Mouse (Mus musculus): ENCODE measurements at regions not wholly inside any gene's neighbourhood (a gene's known extent, or its start where the extent isn't known, plus 50 kb on each side); places are given as distances from the start of the nearest gene placed in this dataset.

- Histone ChIP-seq H3K4me3 (no peak overlapping the region), H3K9me3 (no peaks in the 10 kb centered on the region)
These were observed 53.3 kb upstream of the Creb5 start for GRCm38 (mm10) chr6:53233777-53234176.

GRCm38 (mm10) chr6:53232616-53233015 lies 54.5 kb upstream of the Creb5 start:
- Histone ChIP-seq H3K36me3 (replicated peaks) (no peaks in the 10 kb centered on the region), H3K27ac (replicated peaks) (no peak overlapping the region), H3K27me3 (replicated peaks; ENCODE audit: low read depth, poor library complexity, severe bottlenecking) (no peaks in the 10 kb centered on the region), H3K9me3 (no peaks in the 10 kb centered on the region), H3K4me1 (peaks cover 17% of the 10 kb centered on the region), H3K4me3 (no peak overlapping the region)
- DNase-seq (ENCODE audit: low spot score): no peak
- 77% methylated on average over 5 of the region's 5 CpGs for WGBS

More at GRCm38 (mm10) chr6:53233777-53234176, 53.3 kb upstream of the Creb5 start:
- 78% methylated on average over 4 of the region's 4 CpGs for WGBS
- no peaks in the 10 kb centered on the region for H3K36me3 ChIP-seq (replicated peaks)
- DNase-seq (ENCODE audit: low spot score): no peak
- no peaks in the 10 kb centered on the region for H3K27me3 ChIP-seq (replicated peaks; ENCODE audit: low read depth, poor library complexity, severe bottlenecking)
- peaks cover 14% of the 10 kb centered on the region for H3K4me1 ChIP-seq
- no peak overlapping the region for H3K27ac ChIP-seq (replicated peaks)

DNA sequence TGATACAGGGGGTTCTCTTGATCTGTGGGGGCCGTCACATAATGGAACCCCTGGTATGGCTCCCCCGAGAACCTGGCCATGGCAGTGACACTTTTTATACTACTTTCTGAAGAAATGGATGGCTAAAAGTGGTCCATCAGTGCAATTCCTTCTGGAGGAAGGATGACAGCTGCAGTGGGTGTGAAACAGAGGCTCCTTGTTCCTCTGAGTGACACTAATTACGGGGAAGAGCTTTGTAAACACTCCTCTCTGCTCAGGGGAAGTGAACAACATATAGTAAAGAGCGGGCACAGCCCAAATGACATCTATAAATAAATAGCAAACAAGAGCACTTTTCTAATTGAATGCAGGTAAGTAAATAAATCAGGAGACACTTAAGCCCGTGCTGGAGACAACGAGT lies 57.7 kb upstream of the Creb5 start:
- Histone ChIP-seq H3K9me3 (no peaks in the 10 kb centered on the region), H3K27me3 (replicated peaks; ENCODE audit: low read depth, poor library complexity, severe bottlenecking) (no peaks in the 10 kb centered on the region), H3K4me1 (peaks cover 17% of the 10 kb centered on the region), H3K4me3 (no peak overlapping the region), H3K27ac (replicated peaks) (no peak overlapping the region), H3K36me3 (replicated peaks) (no peaks in the 10 kb centered on the region)
- 22% methylated on average over 6 of the region's 6 CpGs for WGBS
- DNase-seq (ENCODE audit: low spot score): no peak

GRCm38 (mm10) chr6:53222104-53222503 lies 65.0 kb upstream of the Creb5 start:
- no peaks in the 10 kb centered on the region for H3K9me3 ChIP-seq

GRCm38 (mm10) chr6:53221668-53222005 lies 65.4 kb upstream of the Creb5 start:
- DNase-seq (ENCODE audit: low spot score): no peak
- WGBS: 74% methylated on average over 4 of the region's 4 CpGs
- Histone ChIP-seq H3K36me3 (replicated peaks) (no peaks in the 10 kb centered on the region), H3K9me3 (no peaks in the 10 kb centered on the region), H3K4me1 (peaks cover 27% of the 10 kb centered on the region), H3K27ac (replicated peaks) (no peak overlapping the region), H3K4me3 (no peak overlapping the region), H3K27me3 (replicated peaks; ENCODE audit: low read depth, poor library complexity, severe bottlenecking) (no peaks in the 10 kb centered on the region)

More at GRCm38 (mm10) chr6:53222104-53222503, 65.0 kb upstream of the Creb5 start:
- Histone ChIP-seq H3K27ac (replicated peaks) (no peak overlapping the region), H3K4me3 (no peak overlapping the region), H3K27me3 (replicated peaks; ENCODE audit: low read depth, poor library complexity, severe bottlenecking) (no peaks in the 10 kb centered on the region), H3K36me3 (replicated peaks) (no peaks in the 10 kb centered on the region), H3K4me1 (peaks cover 26% of the 10 kb centered on the region)
- WGBS: 55% methylated on average over 8 of the region's 8 CpGs
- no peak for DNase-seq (ENCODE audit: low spot score)

- no peak for DNase-seq (ENCODE audit: low spot score)
- WGBS: 82% methylated on average over 18 of the region's 18 CpGs
- Histone ChIP-seq H3K36me3 (replicated peaks) (no peaks in the 10 kb centered on the region), H3K27me3 (replicated peaks; ENCODE audit: low read depth, poor library complexity, severe bottlenecking) (no peaks in the 10 kb centered on the region), H3K4me1 (peaks cover 27% of the 10 kb centered on the region), H3K9me3 (no peaks in the 10 kb centered on the region), H3K27ac (replicated peaks) (0 out of 2 replicates have a peak overlapping the region, but pooled peaks have one; percentile 14), H3K4me3 (no peak overlapping the region)
These were observed 66.0 kb upstream of the Creb5 start for GRCm38 (mm10) chr6:53220784-53221667.

DNA sequence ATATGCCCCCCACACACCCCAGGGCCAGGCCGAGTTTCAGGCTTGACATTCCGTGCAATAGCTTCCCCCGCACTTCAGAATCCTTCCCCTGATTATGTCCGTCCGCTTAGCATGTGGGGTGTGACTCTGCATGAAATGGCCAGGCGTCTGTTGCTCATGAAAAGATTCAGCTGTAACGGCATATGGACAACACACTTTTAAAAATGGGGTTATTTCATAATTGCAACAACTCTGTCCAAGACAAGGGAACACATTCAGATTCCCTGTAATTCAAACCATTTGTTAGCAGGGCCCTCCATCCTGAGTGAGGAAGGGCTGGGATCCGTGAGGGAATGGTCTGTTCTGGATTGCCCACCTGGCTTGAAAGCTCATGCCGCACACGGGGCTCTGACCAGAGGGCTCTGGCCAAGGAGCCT lies 68.2 kb upstream of the Creb5 start:
- peaks cover 27% of the 10 kb centered on the region for H3K4me1 ChIP-seq
- H3K27me3 ChIP-seq (replicated peaks; ENCODE audit: low read depth, poor library complexity, severe bottlenecking): no peaks in the 10 kb centered on the region
- peak overlapping the region; percentile 2 for H3K27ac ChIP-seq (replicated peaks)
- no peaks in the 10 kb centered on the region for H3K9me3 ChIP-seq
- H3K4me3 ChIP-seq: no peak overlapping the region
- peak; percentile 50 for DNase-seq (ENCODE audit: low spot score)
- no peaks in the 10 kb centered on the region for H3K36me3 ChIP-seq (replicated peaks)
- 53% methylated on average over 10 of the region's 10 CpGs for WGBS

- Histone ChIP-seq H3K27ac (replicated peaks) (no peak overlapping the region), H3K9me3 (no peaks in the 10 kb centered on the region), H3K4me1 (peaks cover 27% of the 10 kb centered on the region), H3K27me3 (replicated peaks; ENCODE audit: low read depth, poor library complexity, severe bottlenecking) (no peaks in the 10 kb centered on the region), H3K36me3 (replicated peaks) (no peaks in the 10 kb centered on the region), H3K4me3 (no peak overlapping the region)
- 54% methylated on average over 10 of the region's 10 CpGs for WGBS
- peak; percentile 69 for DNase-seq (ENCODE audit: low spot score)
These were observed 69.6 kb upstream of the Creb5 start for GRCm38 (mm10) chr6:53217234-53218015.

DNA sequence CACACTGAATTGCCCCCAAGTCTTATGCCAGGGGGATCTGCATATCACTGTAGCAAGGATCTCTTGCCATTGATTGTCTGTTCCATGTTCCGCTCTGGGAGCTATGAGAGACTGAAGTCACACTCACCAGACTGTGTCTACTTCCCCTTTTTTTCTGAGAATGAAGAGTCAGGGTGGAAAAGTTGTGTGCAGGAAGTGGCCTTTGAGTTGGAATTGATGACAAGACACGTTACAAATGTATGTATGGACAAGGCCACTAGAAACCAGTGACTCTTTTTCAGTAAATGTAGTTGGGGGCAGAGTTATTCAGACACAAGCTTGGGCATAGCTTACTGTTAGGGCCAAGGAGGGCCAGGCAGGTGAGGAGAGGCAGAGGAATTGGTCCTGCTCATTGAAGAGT lies 70.4 kb upstream of the Creb5 start:
- H3K4me3 ChIP-seq: no peak overlapping the region
- no peak overlapping the region for H3K27ac ChIP-seq (replicated peaks)
- 85% methylated on average over 2 of the region's 2 CpGs for WGBS
- no peaks in the 10 kb centered on the region for H3K36me3 ChIP-seq (replicated peaks)
- H3K4me1 ChIP-seq: peaks cover 31% of the 10 kb centered on the region
- no peaks in the 10 kb centered on the region for H3K9me3 ChIP-seq
- DNase-seq (ENCODE audit: low spot score): no peak
- H3K27me3 ChIP-seq (replicated peaks; ENCODE audit: low read depth, poor library complexity, severe bottlenecking): no peaks in the 10 kb centered on the region

GRCm38 (mm10) chr6:53211420-53211819 lies 75.7 kb upstream of the Creb5 start:
- Histone ChIP-seq H3K36me3 (replicated peaks) (no peaks in the 10 kb centered on the region), H3K4me1 (peaks cover 16% of the 10 kb centered on the region), H3K27ac (replicated peaks) (peak overlapping the region; percentile 35; the same call in 1 of the 2 replicates), H3K4me3 (no peak overlapping the region), H3K9me3 (no peaks in the 10 kb centered on the region), H3K27me3 (replicated peaks; ENCODE audit: low read depth, poor library complexity, severe bottlenecking) (no peaks in the 10 kb centered on the region)
- no peak for DNase-seq (ENCODE audit: low spot score)
- 71% methylated on average over 3 of the region's 3 CpGs for WGBS

DNA sequence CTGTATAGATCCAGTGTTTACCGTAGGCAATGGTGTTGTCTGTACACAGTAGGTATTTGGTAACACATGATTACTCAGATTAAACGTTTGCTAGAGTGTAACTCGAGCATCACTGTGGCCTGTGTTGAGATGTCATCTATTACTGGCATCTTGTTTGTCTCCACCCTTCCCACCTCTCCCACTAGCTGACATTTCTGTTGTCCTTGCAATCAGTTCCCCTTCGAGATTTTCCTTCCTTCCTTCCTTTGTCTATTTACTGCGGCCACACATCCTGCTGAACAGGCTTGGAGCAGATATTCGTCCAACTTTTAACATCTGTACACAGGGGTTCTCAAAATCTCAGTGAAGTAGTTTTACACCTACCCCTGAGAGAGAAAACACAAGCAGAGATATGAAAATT lies 77.7 kb upstream of the Creb5 start:
- Histone ChIP-seq H3K9me3 (no peaks in the 10 kb centered on the region), H3K27me3 (replicated peaks; ENCODE audit: low read depth, poor library complexity, severe bottlenecking) (no peaks in the 10 kb centered on the region), H3K4me3 (no peak overlapping the region), H3K27ac (replicated peaks) (no peak overlapping the region), H3K36me3 (replicated peaks) (no peaks in the 10 kb centered on the region), H3K4me1 (peaks cover 16% of the 10 kb centered on the region)
- no peak for DNase-seq (ENCODE audit: low spot score)
- 61% methylated on average over 6 of the region's 6 CpGs for WGBS

DNA sequence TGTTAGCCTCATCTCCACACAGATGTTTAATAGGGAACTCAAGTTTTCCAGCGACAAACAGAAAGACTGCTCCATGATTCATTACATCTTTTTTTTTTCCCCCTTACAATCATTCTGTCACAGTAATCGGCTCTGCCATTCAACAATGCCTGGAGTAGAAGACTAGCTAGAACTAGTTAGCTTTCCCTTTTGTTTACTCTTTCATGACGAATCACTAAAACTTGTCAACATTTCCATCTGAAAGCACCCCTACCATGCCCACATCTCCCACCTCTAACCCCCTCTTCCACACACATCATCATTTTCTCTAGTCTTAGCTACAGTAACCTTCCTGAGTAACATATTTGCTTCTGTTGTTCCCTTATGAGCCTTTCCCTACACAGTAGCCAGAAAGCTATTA lies 78.6 kb upstream of the Creb5 start:
- Histone ChIP-seq H3K36me3 (replicated peaks) (no peaks in the 10 kb centered on the region), H3K4me1 (peaks cover 16% of the 10 kb centered on the region), H3K27ac (replicated peaks) (no peak overlapping the region), H3K4me3 (no peak overlapping the region), H3K27me3 (replicated peaks; ENCODE audit: low read depth, poor library complexity, severe bottlenecking) (no peaks in the 10 kb centered on the region), H3K9me3 (no peaks in the 10 kb centered on the region)
- 69% methylated on average over 3 of the region's 3 CpGs for WGBS
- DNase-seq (ENCODE audit: low spot score): no peak

DNA sequence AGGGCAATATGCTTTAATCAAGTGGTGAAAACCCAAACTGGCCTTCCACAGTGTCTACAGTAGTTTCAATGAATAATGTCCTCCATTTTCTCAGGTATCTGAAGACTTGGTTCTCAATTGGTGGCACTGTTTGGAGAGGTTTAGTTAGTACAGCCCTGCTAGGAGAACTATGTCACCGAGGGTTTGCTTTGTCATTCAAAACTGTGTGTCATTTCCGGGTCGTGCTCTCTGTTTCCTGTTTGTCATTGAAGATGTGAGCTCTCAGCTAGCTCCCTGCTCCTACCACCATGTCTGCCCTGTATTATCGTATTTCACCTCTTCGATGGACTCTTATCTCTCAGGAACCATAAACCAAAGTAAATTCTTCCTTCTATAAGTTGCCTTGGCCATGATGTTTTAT lies 79.3 kb upstream of the Creb5 start:
- Histone ChIP-seq H3K9me3 (no peaks in the 10 kb centered on the region), H3K4me3 (no peak overlapping the region), H3K36me3 (replicated peaks) (no peaks in the 10 kb centered on the region), H3K27ac (replicated peaks) (no peak overlapping the region), H3K27me3 (replicated peaks; ENCODE audit: low read depth, poor library complexity, severe bottlenecking) (no peaks in the 10 kb centered on the region), H3K4me1 (peaks cover 22% of the 10 kb centered on the region)
- WGBS: 75% methylated on average over 5 of the region's 5 CpGs
- DNase-seq (ENCODE audit: low spot score): no peak

Data from embryonic facial prominence, embryonic 10.5 days (tissue).